Mouse (Mus musculus) left cerebral cortex, adult 2 months (tissue): ENCODE data around the gene Msrb1. TPM values are rescaled to one million over a fixed set of nuclear protein-coding genes. Genes with fewer than 3 reads are reported as not detected.

Experiments
- DNase-seq, 2 experiments: peaks; one replicate each; pipeline ENCODE4 v3.0.0; 2021 to 2022; ENCODE audit warnings: low spot score in 2 of 2, mixed read lengths in 1 of 2; ENCODE audit errors: extremely low spot score in 1 of 2
- H3K27ac ChIP-seq: fragments of 200-600 bp; 2 replicates; pipeline ENCODE4 v1.8.1; 2022
- H3K4me3 ChIP-seq: fragments of 200-600 bp; 2 replicates; pipeline ENCODE4 v1.8.1; 2022
- CTCF ChIP-seq: fragments of 200-600 bp; IDR thresholded peaks from 2 replicates; pipeline ENCODE4 v1.8.1; 2022; ENCODE audit warnings: antibody characterized with exemption, mild to moderate bottlenecking, moderate library complexity
- intact Hi-C: fragments of 180-260 bp; cut with DNase I; formaldehyde crosslinking; loops from one replicate; pipeline ENCODE4 v1.15.1; 2025
- long read RNA-seq, 2 experiments: library from polyadenylated mRNA; stranded (forward); transcript quantifications; one replicate each; pipeline ENCODE4 v2.0.0; 2021; ENCODE audit warnings: borderline mapping rate in 2 of 2
- total RNA-seq, 2 experiments: library from RNA; stranded (reverse); gene quantifications; 2 replicates each; pipeline ENCODE4 v1.2.3; 2021

Msrb1 gene
- 10 to 100 TPM; 31.8 to 34.7 TPM for total RNA-seq
- long read RNA-seq, experiment 1, partial matches to known transcripts: 0 of 5 reads
- long read RNA-seq, experiment 1, other reads (novel, unspliced or antisense): 1 of 5 reads
- long read RNA-seq, experiment 2, partial matches to known transcripts: 0 of 6 reads
- long read RNA-seq, experiment 2, other reads (novel, unspliced or antisense): 2 of 6 reads

DNA sequence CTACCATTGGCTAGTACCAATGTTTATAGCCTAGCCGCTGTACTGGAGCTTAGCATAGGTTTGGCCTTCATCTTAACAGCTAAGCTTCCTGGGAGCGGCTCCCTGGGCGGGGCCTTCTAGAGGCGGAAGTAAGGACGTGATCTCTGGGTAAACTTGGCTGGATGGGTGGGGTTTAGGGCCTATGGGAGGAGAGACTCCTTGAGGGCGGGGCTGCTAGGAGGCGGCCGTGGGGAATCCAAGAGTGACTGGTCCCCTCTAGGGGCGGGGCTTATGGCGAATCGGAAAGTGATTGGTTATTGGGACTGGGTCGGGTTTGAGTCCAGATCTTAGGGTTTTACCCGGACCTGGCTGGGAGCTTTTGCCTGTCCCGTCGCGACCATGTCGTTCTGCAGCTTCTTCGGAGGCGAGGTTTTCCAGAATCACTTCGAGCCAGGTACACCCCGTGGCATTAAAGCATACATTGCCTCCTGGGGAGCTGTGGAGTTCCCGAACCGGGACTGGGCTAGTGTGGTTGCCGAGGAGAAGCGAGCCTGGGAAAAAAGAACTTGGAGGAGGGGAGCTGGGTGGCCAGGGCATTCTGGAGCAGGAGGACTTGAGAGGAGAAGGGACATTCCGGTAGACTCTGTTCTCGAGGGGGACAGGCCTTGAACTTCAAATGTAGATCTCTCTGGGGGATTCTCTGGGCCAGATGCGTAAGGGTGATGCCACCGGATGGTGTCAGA is at the start of gene Msrb1:
Gene Msrb1, plus strand, starts transcription at position 313 of the 722 bp plus-strand sequence.
- TF ChIP-seq CTCF: no peak
- Histone ChIP-seq H3K27ac (peak within 1 kb of the TSS; percentile 80), H3K4me3 (peak within 1 kb of the TSS; percentile 66)
- DNase-seq: peak; percentile 86 to 91
- intact Hi-C loops: no loop called here

GRCm38 (mm10) chr17:24687146-24687595 is 49.3 kb upstream of the Msrb1 start:
- intact Hi-C loops: no loop called here
- peak in 1 of 2 experiments; percentile 42 for DNase-seq
- peak overlapping the region; percentile 67 for H3K4me3 ChIP-seq
- no peak overlapping the region for H3K27ac ChIP-seq
- TF ChIP-seq CTCF: no peak

- intact Hi-C loops: no loop called here
- TF ChIP-seq CTCF: no peak
- no peak for DNase-seq
- H3K4me3 ChIP-seq: peak overlapping the region; percentile 67
- no peak overlapping the region for H3K27ac ChIP-seq
Measured at GRCm38 (mm10) chr17:24687599-24687998, 48.8 kb upstream of the Msrb1 start.

- no peak; the same call in 1 of the 2 replicates for TF ChIP-seq CTCF
- intact Hi-C loops: no loop called here
- H3K27ac ChIP-seq: peak within 1 kb of the TSS; percentile 99
- DNase-seq: peak; percentile 59 to 61
- H3K4me3 ChIP-seq: peak within 1 kb of the TSS; percentile 67
Measured at GRCm38 (mm10) chr17:24689251-24690081, 47.0 kb upstream of the Msrb1 start, which contains the start of gene Syngr3. Syngr3 (minus strand) TSS chr17:24689955.

- no peak overlapping the region for H3K4me3 ChIP-seq
- H3K27ac ChIP-seq: no peak overlapping the region
- TF ChIP-seq CTCF: no peak
- no peak for DNase-seq
- intact Hi-C loops: no loop called here
Measured at GRCm38 (mm10) chr17:24692385-24692784, 44.1 kb upstream of the Msrb1 start.

DNA sequence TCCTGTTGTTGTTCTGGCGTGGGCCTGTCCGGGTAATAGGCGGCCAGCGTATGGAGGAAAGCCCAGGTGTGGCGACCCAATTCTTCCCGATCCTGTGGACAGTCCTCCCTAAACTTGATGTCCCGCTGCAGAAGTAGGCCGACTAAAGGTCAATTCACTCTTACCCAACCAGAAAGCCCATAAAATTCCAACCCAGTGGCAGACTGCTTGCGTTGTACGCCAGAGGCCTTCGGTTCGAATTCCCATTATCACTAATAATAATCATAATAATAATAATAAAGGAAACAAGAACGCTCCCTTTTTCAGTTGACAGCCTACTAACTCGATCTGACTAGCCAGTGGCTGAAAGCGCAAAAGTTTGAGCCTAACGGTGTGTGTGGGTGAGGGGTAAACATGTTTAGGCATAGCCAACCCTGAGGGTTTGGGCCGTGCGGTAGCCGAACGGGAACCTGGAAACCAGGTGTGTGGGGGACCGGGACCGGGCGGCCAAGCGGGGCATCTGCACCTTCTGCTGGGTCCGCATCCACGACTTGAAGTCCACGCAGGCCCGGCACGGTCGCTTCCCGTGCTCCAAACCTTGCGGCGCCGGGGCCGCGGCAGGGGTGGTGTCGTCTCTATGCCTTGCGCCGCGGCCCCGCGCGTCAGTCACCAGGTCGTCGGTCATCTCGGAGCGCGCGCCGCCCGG is 41.0 kb upstream of the Msrb1 start:
- DNase-seq: no peak
- intact Hi-C loops: no loop called here
- no peak for TF ChIP-seq CTCF
- peak overlapping the region; percentile 55 for H3K4me3 ChIP-seq
- H3K27ac ChIP-seq: peak overlapping the region; percentile 83

- peak; percentile 83 to 87 for DNase-seq
- TF ChIP-seq CTCF: peak; percentile 38
- Histone ChIP-seq H3K27ac (peak within 1 kb of the TSS; percentile 93), H3K4me3 (peak within 1 kb of the TSS; percentile 55)
- intact Hi-C loops: no loop called here
Measured at GRCm38 (mm10) chr17:24696011-24696697, 40.3 kb upstream of the Msrb1 start, which contains the start of the genes Gfer and Noxo1. Gfer (minus strand) TSS chr17:24696156. Noxo1 (plus strand) TSS chr17:24696234.

DNA sequence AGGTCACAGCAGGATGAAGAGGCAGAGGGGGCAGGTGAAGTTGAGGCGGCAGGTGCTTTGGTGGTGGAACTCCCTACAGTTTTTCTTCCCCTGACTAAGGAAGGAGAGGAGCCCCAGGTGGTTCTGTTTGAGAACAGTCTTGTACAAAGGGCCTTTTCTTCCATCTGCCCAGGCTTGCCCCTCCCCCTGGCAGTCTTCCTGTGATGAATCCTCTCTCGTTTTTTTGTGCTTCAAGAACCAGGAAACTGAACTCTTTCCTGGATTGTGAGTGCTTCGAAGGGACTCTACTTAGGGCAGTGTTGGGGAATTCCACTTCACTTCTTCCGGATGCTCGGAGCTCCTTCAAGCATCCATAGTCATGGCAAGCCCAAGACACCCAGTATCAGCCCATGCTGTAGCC is 38.5 kb upstream of the Msrb1 start:
- Histone ChIP-seq H3K27ac (no peak overlapping the region), H3K4me3 (no peak overlapping the region)
- no peak for DNase-seq
- no peak for TF ChIP-seq CTCF
- intact Hi-C loops: no loop called here

GRCm38 (mm10) chr17:24698715-24699114 is 37.7 kb upstream of the Msrb1 start:
- intact Hi-C loops: no loop called here
- no peak overlapping the region for H3K4me3 ChIP-seq
- TF ChIP-seq CTCF: no peak
- no peak for DNase-seq
- no peak overlapping the region for H3K27ac ChIP-seq

- no peak overlapping the region for H3K4me3 ChIP-seq
- no peak for DNase-seq
- H3K27ac ChIP-seq: no peak overlapping the region
- intact Hi-C loops: no loop called here
- TF ChIP-seq CTCF: no peak
Measured at GRCm38 (mm10) chr17:24699473-24699872, 37.0 kb upstream of the Msrb1 start.

GRCm38 (mm10) chr17:24701251-24701650 is 35.2 kb upstream of the Msrb1 start:
- no peak for DNase-seq
- intact Hi-C loops: no loop called here
- no peak overlapping the region for H3K27ac ChIP-seq
- no peak overlapping the region for H3K4me3 ChIP-seq
- TF ChIP-seq CTCF: no peak
